Mouse (Mus musculus): ENCODE data around the gene Ifitm10.
"Not testable (repeated sequence)": the region's sequence is repeated elsewhere in the genome, so short reads cannot be mapped to it uniquely, and the experiment has no call there.

The Ifitm10 gene

DNA sequence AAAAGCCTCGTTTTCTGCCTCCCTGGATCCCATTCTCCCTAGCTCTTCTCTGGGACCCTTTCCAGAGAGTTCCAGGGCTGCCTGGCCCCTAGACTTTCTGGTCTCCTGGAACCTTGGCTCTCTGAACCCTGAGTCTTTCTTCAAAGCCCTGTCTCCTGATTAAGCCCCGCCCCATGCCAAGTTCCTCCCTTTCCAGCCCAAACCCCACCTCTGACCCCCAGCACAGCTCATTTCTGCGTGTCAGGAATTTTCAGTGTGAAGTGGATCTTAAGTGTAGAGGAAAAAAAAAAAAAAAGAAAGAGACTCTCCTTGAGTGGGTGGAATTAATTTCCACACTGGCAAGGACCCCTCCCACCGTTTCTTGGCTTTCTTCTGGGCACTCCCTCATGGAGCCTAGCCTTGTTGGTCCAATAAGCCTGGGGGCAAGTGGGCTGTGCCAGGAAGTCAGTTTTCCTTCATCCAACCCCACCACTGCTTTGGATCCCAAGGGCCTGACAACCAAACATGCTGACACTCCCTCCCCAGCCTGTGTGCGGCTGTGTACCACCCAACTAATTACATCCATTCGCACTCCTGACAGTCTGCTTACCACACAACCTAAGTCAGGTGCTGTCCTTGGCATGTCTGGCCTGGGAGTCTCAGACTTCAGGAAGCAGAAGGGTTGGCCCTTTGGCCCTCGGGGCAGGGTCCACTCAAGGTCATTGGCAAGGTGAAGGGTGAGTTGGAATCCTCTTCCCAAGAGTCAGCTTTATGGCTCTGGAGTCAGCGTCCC is at the start of gene Ifitm10:
Ifitm10 (minus strand) TSS at position 113 of the 772 bp plus-strand sequence.
- DNase-seq: no peak

DNA sequence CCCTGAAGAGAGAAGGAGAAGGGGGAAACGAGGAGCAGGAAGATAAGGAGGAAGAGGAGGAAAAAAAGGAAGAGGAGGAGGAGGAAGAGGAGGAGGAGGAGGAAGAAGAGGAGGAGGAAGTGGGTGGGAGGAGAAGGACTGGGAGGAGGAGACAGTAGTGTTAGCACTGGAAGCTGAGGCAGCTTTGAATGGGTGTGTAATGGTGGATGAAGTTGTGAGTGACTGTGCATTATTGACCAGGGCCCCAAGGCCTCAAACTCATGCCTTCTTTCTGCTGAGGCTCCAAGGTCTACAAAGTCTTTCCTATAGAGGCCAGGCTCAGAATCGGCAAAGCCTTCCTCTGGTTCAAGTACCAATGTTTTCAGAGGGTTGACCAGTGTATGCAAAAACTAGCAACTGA is 48.3 kb upstream of the Ifitm10 start:
- DNase-seq: no peak

DNA sequence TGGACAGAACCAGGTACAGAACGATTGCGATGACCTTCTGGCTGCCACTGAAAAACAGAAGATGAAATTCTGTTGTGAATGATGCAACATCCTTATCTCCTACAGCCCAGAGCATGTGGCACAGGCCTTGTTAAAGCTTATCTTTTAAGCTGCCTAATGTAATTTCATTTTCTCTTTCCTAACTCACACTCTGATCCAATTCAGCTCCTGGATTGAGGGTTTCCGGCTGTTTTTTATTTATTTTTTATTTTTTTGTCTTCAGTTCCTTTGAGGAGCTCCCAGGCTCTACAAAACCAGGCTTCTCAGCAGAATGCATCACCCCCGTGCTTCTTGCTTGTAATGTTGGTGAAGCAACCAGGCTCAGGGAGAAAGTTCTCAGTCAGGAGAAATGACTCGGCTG is 46.3 kb upstream of the Ifitm10 start:
- no peak for DNase-seq

DNA sequence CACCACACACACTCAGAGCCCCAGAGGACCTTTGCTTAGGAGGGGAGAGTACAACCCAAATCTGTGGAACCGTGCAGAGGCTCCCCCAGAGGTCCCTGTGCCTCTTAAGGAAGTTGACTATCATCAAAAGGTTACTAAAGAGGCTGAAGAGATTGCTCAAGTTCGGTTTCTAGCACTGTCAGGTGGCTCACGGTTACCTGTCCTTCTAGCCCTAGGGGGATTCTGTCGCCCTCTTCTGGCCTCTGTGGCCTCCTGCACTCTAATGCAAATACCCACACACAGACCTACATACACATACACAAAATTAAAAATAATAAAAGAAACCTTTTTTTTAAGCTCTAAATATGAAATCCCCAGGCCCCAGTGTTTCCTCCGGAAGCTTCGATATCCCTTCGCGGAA is 45.1 kb upstream of the Ifitm10 start:
- DNase-seq: no peak

DNA sequence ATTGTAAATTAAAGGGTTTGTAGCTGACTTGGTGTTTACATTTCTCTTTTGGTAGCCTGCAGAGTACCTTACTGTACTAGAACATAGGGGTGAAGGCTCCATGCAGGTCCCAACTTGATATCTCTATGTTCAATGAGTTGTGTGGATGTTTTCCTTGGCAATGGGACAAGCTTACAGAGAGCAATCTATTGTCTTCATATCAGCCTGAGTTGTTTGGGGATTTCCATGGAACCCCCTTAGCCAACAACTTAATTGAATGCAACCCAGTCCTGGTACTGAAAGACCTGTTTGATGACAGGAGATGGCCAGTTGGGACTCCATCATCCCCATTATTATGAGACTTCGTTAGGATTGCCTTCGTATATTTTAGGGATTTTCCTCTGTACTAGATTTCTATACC is 44.5 kb upstream of the Ifitm10 start:
- DNase-seq: no peak

DNA sequence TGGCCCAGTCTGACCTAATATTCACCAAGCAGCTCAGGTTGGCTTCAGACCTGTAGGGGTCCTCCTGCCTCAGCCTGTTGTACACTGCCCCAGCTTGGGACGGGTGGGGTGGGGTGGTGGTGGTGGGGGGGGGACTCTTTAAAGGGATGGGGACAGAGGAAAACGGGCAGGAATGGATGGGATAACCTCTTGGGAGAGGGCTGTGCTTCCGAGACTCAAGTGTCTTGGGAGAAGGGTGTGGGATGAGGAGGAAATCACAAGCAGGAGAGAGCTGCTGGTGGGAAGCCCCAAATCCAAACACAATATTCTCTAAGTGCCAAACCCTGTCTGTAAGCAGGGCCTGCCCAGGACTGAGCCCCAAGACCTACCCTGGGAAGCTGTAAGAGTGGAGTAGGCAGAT is 42.7 kb upstream of the Ifitm10 start:
- DNase-seq: no peak

DNA sequence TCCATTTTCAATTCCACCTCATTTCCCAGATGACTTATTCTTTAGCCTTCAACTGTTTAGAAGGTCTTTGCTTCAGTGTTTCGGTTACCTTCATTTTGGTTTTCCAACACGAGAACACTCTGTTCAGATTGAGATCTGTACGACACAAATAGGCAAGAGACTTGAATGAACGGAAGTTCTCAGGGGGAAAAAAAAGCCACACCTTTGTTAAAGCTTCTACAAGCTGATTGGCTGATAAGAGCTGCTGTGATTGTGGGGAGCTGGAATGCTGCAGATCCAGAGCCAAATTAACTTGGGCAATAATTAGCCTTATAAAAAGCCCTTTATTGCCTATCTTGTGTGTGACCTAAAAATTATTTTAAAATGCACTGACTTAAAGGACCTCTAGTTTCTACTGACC is 41.8 kb upstream of the Ifitm10 start:
- no peak for DNase-seq

DNA sequence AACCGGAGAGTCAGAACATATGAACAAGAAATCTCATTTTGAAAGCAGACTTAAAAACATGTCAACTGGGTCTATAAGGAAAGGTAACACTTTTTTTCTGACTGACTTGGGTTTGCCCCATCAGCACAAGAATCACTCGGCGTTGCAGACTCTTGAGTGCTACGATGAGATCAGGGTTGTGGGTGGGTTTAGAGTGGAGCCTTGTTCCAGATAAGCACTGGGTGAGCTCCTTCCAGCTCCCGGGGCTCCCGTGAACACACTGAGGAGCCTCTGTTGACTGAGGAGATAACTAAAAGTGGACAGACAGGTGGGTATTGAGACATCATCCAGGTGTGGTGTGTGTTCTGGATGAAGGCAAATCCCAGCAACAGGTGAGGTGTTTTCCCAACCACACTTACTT is 39.7 kb upstream of the Ifitm10 start:
- no peak for DNase-seq

DNA sequence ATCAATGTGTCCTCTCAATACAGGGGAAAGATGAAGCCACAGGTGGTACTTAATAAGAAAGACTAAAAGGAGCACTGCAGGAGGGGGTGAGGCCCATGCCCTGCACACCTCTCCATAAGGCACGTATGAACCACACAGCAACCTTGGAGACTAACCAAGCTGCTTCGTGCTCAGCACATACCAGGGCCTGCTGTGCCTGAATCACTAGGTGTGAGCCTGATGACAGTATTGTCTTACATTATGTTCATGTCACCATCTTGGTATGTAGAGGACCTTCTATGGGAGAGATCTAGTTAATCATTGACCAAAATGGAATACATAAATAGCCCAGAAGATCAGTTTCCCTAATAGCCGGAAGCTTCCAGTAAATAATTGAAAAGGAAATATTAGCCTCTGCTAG is 36.0 kb upstream of the Ifitm10 start:
- no peak for DNase-seq

DNA sequence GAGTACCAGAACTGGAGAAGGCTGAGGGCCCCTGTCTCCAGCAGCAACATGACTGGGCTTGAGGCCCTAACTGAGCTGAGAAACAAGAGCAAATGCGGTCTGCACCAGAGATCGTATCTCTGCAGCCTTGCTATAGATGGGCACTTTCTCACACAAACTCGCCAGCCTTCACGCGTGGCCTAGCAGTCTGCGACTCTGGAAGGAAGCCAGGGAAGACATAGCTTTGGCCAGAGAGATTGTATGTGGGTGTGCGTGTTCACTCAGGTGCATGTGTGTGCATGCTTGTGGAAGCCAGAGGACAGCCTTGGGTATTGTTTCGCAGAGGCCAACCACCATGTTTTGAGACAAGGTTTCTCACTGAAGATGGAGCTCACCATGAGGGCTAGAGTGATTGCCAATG is 35.1 kb upstream of the Ifitm10 start:
- no peak for DNase-seq

DNA sequence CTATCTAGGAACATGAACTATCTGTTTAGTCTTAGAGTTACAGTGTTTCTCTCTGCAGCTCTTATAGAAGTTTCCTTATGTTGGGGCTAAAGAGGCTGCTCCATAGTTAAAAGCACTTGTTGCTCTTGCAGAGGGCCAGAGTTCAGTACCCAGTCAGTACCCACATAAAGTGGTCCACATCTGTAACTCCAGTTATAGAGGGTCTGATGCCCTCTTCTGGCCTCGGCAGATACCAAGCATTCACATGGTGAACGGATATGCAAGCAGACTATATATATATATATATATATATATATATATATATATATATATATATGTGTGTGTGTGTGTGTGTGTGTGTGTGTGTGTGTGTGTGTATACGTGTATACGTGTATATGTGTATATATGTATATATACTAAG is 34.4 kb upstream of the Ifitm10 start:
- no peak for DNase-seq

DNA sequence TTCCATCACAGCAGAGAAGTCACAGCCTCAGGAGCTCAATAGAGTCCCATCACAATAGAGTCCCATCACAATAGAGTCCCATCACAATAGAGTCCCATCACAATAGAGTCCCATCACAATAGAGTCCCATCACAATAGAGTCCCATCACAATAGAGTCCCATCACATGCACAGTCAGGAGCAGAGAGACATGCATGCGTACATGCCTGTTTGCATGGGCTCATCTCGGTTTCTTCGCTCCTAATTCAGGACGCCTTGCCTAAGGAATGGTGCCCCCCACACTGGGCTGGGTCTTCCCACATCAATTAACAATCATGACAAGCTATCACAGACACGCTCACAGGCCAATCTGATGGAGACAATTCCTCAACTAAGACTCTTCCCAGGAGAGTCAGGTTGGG is 31.6 kb upstream of the Ifitm10 start:
- not testable (repeated sequence) for DNase-seq

DNA sequence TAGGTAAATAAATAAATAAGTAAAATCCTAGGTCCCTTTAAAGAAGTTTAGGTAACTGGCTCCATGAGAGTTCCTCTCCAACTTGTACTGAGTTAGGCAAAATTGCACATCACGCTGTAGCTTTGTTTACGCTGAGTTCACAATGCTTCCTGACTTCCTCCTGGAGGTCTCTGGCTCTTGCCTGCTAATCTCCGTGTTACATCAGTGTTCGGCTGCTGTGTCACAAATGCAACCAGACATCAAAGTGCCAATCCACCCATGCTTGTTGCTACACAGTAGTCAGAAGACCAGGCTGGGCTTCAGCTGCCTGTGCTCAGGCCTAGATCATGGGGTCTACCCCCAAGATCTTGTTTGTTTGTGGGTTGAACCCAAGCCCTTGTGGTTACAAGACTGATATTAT is 30.0 kb upstream of the Ifitm10 start:
- DNase-seq: peak; percentile 87

DNA sequence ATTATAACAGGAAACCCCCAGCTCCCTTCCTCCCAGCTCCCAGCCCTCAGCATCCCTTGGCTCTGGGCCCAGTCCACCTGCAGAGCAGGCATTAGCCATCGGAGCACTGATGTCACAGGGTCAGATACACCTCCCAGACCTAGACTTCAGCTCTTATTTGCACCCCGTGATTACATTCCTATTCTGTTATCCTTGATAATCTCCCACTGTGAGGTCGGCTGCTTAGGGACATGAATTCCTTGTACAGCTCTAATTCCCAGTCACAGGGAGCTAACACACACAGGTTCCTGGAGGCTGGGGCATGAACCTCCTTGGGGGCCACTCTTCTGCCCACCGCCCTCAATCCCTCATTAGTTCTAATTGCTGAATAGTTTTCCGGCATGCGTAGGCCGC is 27.2 kb upstream of the Ifitm10 start:
- no peak for DNase-seq

DNA sequence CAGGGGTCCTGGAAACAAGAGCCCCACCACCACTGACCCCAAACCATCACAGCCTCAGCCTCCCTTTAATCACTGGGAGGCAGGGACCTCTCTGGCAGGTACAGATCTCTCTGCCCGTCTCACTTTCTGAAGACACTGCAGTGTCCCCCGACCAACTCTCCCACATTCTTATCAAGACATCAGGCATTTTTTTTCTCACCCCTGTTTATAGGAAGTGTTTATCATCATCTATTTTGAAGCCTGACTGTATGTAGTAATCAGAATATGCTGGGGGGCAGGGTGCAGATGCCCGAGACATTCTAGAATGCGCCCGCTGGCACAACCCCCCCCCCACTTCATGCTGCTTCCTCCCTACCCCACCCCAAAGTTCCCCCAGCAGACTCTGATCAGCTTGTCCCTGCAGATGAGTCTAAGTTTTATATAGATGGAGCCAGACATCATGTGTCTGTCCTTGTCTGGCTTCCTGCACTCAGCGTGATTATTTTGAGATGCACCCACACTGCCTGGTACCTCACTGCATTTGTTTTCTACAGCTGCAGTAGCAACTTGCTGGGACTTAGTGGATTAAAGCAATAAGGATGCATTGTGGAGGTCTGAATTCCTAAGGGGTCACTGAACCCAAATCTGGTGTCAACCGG is 26.7 kb upstream of the Ifitm10 start:
- peak; percentile 80 for DNase-seq

DNA sequence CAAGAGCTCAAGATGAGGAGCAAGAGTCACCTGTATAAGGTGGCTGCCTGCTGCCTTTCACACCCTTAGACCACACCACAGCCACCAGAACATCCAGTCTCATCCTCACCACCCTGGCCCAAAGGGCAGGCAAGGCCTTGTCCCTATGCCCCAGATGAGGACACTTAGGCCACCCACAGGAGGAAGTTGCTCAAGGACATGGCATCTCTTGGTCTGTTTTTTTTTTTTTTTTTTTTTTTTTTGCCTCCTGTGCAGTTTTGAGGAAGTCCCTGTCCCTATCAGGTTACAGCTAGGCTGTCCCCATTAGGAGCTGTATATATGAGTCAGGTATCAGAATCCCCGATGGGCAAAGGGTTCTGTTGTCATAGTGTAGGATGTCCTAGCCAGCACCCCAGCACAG is 25.7 kb upstream of the Ifitm10 start:
- DNase-seq: peak; percentile 76

DNA sequence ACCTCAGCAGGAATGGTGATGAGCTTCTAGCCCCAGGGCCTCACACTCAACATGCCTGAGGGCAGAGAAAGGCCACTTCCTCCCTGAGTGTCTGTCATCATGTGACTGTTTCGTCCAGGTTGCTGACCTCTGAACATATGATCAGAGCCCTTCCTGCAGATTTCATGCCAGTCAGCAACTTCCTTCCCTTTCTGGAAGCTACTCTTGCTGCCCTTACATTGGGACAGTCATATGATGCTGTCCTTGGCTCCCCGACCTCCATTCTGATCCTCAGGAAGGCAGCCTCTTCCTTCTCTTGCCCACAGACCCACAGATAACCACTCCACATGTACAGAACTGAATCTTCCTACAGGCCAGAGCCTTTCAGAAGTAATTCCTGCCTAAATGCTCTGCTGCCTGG is 24.5 kb upstream of the Ifitm10 start:
- peak; percentile 88 for DNase-seq

DNA sequence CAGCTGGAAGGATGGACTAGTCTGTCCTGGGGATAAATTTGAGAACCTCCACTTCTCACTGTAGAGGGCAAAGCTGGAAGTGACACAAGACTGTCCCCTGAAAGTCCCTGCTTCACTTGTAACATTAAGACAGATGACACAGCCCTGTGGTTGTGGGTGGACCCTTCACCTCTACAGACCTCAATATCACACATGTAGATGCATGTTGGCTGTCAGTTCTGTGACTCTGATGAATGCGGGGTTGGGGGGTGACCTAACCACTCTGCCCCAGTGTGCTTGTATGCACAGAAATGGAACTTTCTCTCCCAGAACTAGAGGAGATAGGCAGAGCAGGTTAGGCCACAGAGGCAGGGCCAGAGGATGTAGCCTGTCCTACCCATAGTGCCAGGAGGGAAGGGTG is 23.1 kb upstream of the Ifitm10 start:
- DNase-seq: no peak

DNA sequence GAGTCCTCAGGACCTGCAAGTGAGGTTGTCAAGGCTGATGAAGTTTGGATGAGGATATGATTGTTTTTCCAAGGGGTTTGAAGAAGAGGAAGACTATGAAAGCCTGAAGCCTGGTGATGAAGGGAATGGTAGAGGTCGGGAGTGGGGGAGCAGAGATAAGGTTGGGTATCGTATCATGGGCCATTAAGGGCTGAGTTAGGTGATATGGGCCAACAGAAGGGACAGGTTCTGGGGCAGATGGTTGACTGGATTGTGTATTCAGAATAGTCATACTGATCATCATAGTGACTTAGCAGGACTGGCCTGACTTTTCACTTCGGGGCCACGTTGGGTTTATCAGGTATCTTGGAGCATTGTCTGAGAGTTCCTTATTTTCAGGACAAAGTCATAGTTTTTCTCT is 21.9 kb upstream of the Ifitm10 start:
- no peak for DNase-seq

DNA sequence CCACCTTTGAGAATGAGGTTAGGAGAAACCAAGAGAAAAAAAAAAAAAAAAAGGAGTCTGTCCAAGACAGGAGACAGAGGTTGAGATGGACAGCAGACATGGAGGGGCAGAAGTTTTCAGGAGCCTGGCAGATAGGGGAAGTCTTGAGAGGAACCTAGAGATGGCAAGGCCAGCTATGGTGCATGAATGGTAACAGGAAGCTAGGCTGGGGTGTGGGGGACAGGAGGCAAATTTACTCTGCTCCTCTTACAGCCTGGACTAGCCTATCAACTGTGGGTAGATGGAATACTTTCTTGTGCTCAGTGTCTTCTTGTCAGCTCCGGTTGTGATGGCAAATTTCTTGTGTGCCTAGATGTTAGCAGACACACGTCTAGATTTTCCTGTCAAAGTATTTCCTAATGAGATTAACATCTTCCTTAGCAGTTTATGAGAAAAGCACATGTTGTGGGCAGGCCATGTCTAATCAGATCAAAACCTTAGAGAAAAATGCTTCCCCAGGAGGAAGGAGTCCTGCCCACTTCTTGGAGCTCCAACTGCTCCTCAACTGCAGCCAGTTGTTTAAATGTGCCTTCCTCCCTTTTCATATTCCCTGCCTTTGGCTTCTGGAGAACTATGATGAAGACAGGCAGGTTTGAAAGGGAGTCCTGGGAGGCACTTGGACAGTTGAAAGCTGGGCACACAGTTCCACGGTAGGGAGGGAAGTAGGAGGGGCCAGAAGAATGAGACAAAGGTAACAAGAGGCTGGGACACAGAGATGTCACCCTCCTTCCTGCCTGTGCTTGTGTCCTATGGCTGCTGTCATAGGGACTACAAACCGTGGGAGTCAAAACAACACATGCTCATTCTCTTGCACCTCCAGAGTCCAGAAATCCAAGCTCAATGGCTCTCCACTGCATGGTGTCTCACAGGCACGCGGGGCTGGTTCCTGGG is 21.0 kb upstream of the Ifitm10 start:
- DNase-seq: peak; percentile 39

DNA sequence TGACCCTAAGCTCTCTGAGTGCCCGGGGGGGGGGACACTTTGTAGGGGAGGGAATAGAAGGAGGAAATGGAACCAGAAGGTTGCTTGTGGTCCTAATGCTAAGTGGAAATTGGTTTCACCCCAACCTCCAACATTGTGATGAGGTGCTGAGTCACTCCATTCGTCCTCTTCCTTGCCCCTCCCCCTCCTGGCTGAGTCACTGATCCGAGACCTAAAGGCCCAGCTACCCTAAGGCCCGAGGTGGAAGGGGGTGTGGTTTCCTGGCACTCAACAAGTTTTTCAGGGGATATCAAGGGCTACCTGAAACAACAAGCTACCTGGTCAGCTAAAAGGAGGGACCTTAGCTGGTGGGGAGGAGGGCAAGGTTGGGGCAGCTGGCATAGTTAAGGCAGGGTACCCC is 19.6 kb upstream of the Ifitm10 start:
- DNase-seq: no peak

DNA sequence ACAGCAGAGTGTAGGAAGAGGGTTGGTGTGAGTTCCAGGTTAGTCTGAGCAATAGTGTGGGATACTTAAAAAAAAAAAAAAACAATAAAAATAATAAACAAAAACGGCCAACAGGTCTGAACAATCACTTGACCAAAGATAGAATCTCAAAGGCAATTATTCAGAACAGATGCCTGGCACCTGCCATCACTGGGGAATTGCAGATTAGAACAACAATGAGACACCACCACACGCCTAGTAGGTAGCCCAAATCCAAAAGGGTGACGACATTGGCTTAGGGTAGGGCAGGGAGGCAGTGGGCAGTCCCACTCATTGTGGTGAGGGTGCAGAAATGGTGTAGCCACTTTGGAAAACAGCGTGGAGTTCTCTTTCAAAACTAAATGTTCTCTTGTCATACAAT is 18.1 kb upstream of the Ifitm10 start:
- DNase-seq: no peak

DNA sequence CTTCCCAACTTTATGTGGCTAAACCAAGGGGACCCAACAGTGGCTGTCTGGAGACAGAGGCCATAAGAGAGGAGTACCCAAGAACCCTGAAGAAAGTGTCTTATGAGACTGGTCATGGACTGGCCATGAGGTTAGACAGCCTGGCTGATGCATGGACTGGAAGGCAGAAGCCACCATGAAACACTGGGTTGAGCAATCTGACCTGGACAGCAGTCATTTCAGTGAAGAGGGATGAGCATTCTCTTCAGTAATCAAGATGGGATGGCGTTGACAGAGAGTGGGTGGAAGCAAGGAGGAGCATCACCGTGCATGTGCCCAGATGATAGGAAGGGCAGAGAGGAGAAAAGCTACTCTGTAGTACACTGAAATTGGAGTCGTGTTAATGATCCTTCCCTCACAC is 17.6 kb upstream of the Ifitm10 start:
- DNase-seq: no peak

Data from layer of hippocampus, adult 9-11 months (tissue).